Mouse (Mus musculus): ENCODE measurements around the gene Hist1h2af. TPM values are rescaled to one million over a fixed set of nuclear protein-coding genes. Genes with fewer than 3 reads are reported as not detected.
"Not testable (repeated sequence)": the region's sequence is repeated elsewhere in the genome, so short reads cannot be mapped to it uniquely, and the experiment has no call there.

Hist1h2af gene
- polyA plus RNA-seq, 2 experiments = 11.0 to 557 TPM

- H3K9ac ChIP-seq (ENCODE audit: low read depth, low read length, severe bottlenecking) = peak within 1 kb of the TSS; percentile 51
- peak; percentile 98 for DNase-seq (ENCODE audit: low spot score)
- 0% methylated on average over 39 of the region's 67 CpGs for WGBS
- peak; percentile 99; the same call in 1 of the 2 replicates for TF ChIP-seq POLR2A (IDR thresholded peaks at IDR 0.05; ENCODE audit: borderline replicate concordance, extremely low read depth, insufficient read depth, insufficient read length)
- peak; percentile 91 for ATAC-seq (ENCODE audit: low FRiP score, low read depth)
- not testable (repeated sequence) for H3K9me3 ChIP-seq (ENCODE audit: control insufficient read depth, low read length); H3K27me3 ChIP-seq (ENCODE audit: control insufficient read depth, insufficient read depth, low read length); H3K36me3 ChIP-seq (ENCODE audit: control insufficient read depth, insufficient read depth, low read length); H3K4me1 ChIP-seq (ENCODE audit: control insufficient read depth, insufficient read depth, low read length)
- peak within 1 kb of the TSS; percentile 64 for H3K4me2 ChIP-seq (replicated peaks; ENCODE audit: low read depth, low read length, severe bottlenecking)
- peak within 1 kb of the TSS; percentile 39 for H3K4me3 ChIP-seq (replicated peaks; ENCODE audit: low read length)
- peak within 1 kb of the TSS; percentile 98 for H3K27ac ChIP-seq (replicated peaks; ENCODE audit: low read depth, low read length)
These were observed 28.4 kb downstream of the Hist1h2af start, which contains the start of gene Hist1h3e for GRCm38 (mm10) chr13:23561883-23562659. Gene Hist1h3e (minus strand): TSS chr13:23562369.

DNA sequence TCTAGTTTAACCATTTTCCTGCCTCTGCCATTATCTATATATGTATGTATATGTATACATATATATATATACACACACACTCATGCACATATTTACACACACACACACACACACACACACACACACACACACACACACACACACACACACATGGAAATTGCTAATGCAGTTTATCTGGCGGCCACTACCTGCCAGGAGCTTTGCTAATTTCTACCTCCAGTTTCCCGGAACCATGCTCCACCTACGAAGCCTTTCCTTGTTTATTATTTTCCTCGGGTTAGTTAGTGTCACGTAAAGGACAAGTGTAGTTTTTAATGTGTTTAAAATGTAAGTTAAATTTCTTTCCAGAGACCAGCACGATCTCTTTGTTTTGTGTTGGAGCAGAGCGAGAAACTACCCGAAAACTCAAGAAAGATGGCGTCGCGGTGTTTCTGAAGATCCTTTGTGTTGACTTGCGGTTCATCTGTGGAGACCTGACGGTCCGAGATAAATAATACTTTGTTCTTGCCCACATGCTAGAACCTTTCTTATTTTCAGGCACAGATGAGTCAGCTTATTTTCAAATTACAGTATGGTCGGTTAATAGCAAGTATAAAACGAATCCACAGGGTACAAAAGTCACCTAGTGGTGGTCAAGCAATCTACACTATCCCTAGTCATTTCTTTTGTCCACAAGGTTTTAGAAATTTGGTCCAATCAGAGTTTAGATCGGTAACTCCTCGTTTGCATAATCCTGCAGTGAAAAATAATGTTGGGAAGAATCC is 29.2 kb downstream of the Hist1h2af start:
- H3K9ac ChIP-seq (ENCODE audit: low read depth, low read length, severe bottlenecking) = peak overlapping the region; percentile 51
- 5% methylated on average over 18 of the region's 18 CpGs for WGBS
- no peaks in the 10 kb centered on the region for H3K9me3 ChIP-seq (ENCODE audit: control insufficient read depth, low read length)
- peak overlapping the region; percentile 98 for H3K27ac ChIP-seq (replicated peaks; ENCODE audit: low read depth, low read length)
- H3K4me3 ChIP-seq (replicated peaks; ENCODE audit: low read length) = peak overlapping the region; percentile 39
- TF ChIP-seq POLR2A (IDR thresholded peaks at IDR 0.05; ENCODE audit: borderline replicate concordance, extremely low read depth, insufficient read depth, insufficient read length) = no peak
- no peaks in the 10 kb centered on the region for H3K27me3 ChIP-seq (ENCODE audit: control insufficient read depth, insufficient read depth, low read length)
- H3K36me3 ChIP-seq (ENCODE audit: control insufficient read depth, insufficient read depth, low read length) = no peaks in the 10 kb centered on the region
- H3K4me2 ChIP-seq (replicated peaks; ENCODE audit: low read depth, low read length, severe bottlenecking) = peak overlapping the region; percentile 64
- ATAC-seq (ENCODE audit: low FRiP score, low read depth) (peak; percentile 74), DNase-seq (ENCODE audit: low spot score) (peak; percentile 84)
- H3K4me1 ChIP-seq (ENCODE audit: control insufficient read depth, insufficient read depth, low read length) = 0 out of 2 replicates have a peak, but pooled peaks cover 2% of the 10 kb centered on the region

DNA sequence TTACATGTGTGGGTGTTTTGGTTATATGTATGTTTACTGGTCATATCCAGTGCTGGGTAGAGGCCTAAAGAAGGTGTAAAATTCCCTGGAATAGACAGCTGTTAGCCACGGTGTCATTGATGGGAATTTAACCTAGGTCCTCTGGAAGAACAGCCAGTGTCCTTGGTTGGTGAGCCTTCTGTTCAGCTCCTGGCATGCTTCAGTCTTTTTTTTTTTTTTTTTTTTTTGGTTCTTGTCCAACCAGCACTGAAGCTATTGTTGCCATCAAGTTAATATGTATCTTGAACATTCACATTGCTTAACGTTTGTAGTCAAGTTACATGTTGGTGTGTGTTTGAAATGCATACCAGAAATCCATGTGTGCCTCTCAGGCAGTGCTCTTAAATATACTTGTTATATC is 30.8 kb downstream of the Hist1h2af start:
- DNase-seq (ENCODE audit: low spot score) (no peak), ATAC-seq (ENCODE audit: low FRiP score, low read depth) (no peak)
- Histone ChIP-seq H3K27me3 (ENCODE audit: control insufficient read depth, insufficient read depth, low read length) (no peaks in the 10 kb centered on the region), H3K9me3 (ENCODE audit: control insufficient read depth, low read length) (no peaks in the 10 kb centered on the region), H3K4me1 (ENCODE audit: control insufficient read depth, insufficient read depth, low read length) (0 out of 2 replicates have a peak, but pooled peaks cover 2% of the 10 kb centered on the region), H3K9ac (ENCODE audit: low read depth, low read length, severe bottlenecking) (no peak overlapping the region), H3K27ac (replicated peaks; ENCODE audit: low read depth, low read length) (peak overlapping the region; percentile 98; the same call in 1 of the 2 replicates), H3K4me2 (replicated peaks; ENCODE audit: low read depth, low read length, severe bottlenecking) (no peak overlapping the region), H3K36me3 (ENCODE audit: control insufficient read depth, insufficient read depth, low read length) (no peaks in the 10 kb centered on the region), H3K4me3 (replicated peaks; ENCODE audit: low read length) (no peak overlapping the region)
- TF ChIP-seq POLR2A (IDR thresholded peaks at IDR 0.05; ENCODE audit: borderline replicate concordance, extremely low read depth, insufficient read depth, insufficient read length) = no peak
- 91% methylated on average over 2 of the region's 2 CpGs for WGBS

- peak overlapping the region; percentile 56 for H3K4me2 ChIP-seq (replicated peaks; ENCODE audit: low read depth, low read length, severe bottlenecking)
- H3K27me3 ChIP-seq (ENCODE audit: control insufficient read depth, insufficient read depth, low read length); ATAC-seq (ENCODE audit: low FRiP score, low read depth); DNase-seq (ENCODE audit: low spot score); H3K9me3 ChIP-seq (ENCODE audit: control insufficient read depth, low read length); H3K36me3 ChIP-seq (ENCODE audit: control insufficient read depth, insufficient read depth, low read length): not testable (repeated sequence)
- H3K4me3 ChIP-seq (replicated peaks; ENCODE audit: low read length) = peak overlapping the region; percentile 40
- WGBS = under 1% methylated on average over 7 of the region's 41 CpGs
- peak overlapping the region; percentile 93 for H3K27ac ChIP-seq (replicated peaks; ENCODE audit: low read depth, low read length)
- H3K9ac ChIP-seq (ENCODE audit: low read depth, low read length, severe bottlenecking) = peak overlapping the region; percentile 47; the same call in 1 of the 2 replicates
- peaks cover 13% of the 10 kb centered on the region; the same call in 1 of the 2 replicates for H3K4me1 ChIP-seq (ENCODE audit: control insufficient read depth, insufficient read depth, low read length)
These were observed 36.7 kb downstream of the Hist1h2af start for GRCm38 (mm10) chr13:23570261-23571021.
